Mouse (Mus musculus): ENCODE results near the gene Vrtn. TPM values are rescaled to one million over a fixed set of nuclear protein-coding genes. Genes with fewer than 3 reads are reported as not detected.

The Vrtn gene
- not detected for total RNA-seq (2021)
- long read RNA-seq, experiment 1: 0 reads
- long read RNA-seq, experiment 2: 0 reads

DNA sequence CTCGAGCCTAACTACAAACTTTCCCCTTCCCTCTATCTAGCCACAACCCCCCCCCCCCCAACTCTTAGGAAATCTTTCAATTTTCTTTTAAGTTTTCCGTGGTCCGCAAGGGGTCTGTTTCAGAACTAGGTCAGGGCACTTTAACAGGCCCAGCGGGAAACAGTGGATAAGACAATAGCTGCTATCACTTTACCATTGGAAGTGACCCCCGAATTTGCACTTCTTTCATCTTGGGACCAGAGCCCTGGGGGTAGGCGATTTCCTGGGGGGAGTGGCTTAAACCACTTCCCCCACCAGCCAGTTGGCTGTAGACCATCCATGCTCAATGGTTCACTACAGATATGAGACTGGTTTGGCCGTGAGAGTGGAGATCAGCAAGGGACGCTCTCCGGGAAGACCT lies at the start of gene Vrtn:
Gene Vrtn, plus strand, starts transcription at position 366 of the 400 bp plus-strand sequence.
- Histone ChIP-seq H3K4me3 (no peak within 1 kb of the TSS), H3K27ac (no peak within 1 kb of the TSS)
- no peak for DNase-seq (ENCODE audit: low spot score in 2 of 2)
- TF ChIP-seq CTCF (conservative IDR thresholded peaks at IDR 0.05): no peak

DNA sequence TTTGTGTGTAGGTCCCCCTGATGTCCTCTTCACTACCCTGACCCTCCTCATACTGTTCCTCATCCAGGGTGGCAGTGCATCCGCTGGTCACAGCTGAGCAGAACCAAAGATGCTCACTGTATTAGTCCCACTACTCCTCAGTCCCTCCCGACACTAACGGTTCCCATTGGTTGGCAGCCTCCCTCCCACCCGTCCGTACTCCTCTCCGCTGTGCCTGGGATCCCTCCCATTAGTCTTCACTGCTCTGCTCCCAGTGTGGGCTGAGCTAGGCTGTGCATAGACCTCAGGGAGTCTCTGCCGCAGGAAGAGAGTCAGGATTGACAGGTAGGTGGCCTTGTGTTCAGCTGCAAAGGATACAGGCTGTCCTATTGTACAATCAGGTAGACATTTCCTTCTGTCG lies 42.5 kb upstream of the Vrtn start:
- Histone ChIP-seq H3K4me3 (no peak overlapping the region), H3K27ac (no peak overlapping the region)
- no peak for TF ChIP-seq CTCF (conservative IDR thresholded peaks at IDR 0.05)
- DNase-seq (ENCODE audit: low spot score in 2 of 2): no peak

GRCm38 (mm10) chr12:84604001-84604400 lies 36.8 kb upstream of the Vrtn start:
- Histone ChIP-seq H3K4me3 (no peak overlapping the region), H3K27ac (no peak overlapping the region)
- TF ChIP-seq CTCF (conservative IDR thresholded peaks at IDR 0.05): no peak
- no peak for DNase-seq (ENCODE audit: low spot score in 2 of 2)

DNA sequence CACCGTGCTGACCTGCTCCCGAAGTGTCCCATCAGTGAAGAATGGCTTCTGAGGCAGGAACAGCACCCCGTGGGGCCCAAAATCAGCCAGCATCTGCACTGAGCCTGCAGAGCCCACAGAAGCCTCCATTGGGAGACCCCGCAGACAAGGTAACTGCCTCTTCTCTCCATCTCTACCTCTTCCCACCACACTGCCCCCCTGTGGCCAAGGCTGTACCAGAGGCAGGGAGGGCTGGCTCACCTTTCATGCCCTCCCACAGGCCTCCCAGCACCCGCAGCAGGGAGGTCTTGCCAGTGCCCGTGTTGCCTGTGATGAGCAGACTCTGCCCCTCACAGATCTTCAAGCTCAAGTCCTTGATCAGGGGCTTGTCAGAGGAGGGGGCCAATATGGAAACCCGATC lies 35.0 kb upstream of the Vrtn start:
- TF ChIP-seq CTCF (conservative IDR thresholded peaks at IDR 0.05): peak; percentile 76
- no peak overlapping the region for H3K4me3 ChIP-seq
- DNase-seq (ENCODE audit: low spot score in 2 of 2): peak in 1 of 2 experiments; percentile 22
- H3K27ac ChIP-seq: no peak overlapping the region

- DNase-seq (ENCODE audit: low spot score in 2 of 2): no peak
- Histone ChIP-seq H3K27ac (no peak overlapping the region), H3K4me3 (no peak overlapping the region)
- no peak for TF ChIP-seq CTCF (conservative IDR thresholded peaks at IDR 0.05)
Measured at GRCm38 (mm10) chr12:84611718-84612117, 29.1 kb upstream of the Vrtn start.

DNA sequence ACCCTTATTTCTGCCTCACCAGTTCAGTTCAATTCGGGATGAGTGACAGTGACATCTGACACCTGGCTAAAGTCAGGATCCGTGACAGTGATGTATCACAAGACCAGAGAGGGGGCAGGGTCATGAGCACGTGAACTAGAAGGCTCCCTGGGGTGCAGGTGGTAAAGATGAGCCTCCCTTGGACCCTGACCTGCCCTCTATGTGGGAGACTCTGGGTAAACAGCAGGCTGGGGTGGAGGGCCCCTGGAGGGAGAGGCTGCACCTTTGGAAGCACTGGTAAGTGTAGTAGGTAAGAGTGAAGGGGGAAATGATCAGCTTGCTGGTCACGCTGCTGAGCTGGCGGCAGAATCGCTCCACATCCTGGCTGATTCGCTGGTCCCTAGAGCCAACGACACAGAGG lies 28.3 kb upstream of the Vrtn start:
- H3K27ac ChIP-seq: no peak overlapping the region
- no peak for DNase-seq (ENCODE audit: low spot score in 2 of 2)
- no peak for TF ChIP-seq CTCF (conservative IDR thresholded peaks at IDR 0.05)
- no peak overlapping the region for H3K4me3 ChIP-seq

DNA sequence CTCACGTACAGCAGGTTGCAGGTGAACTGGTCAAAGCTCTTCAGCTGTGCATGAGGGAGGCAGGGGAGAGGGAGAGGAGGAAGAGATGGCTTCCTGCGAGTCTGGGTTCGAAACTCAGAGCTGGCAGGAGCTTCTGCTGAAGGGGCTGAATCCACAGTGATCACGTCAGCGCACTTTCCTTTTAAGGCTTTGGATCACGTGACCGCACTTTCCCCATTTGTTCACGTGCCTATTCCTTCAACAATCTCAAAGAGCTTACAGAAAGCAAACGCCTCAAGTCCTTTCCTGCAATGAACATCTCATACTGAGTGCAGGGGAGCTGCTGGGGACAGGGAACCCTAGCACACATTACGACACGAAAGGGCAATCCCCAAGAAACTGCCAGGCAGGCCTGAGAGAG lies 26.8 kb upstream of the Vrtn start:
- H3K4me3 ChIP-seq: no peak overlapping the region
- no peak for TF ChIP-seq CTCF (conservative IDR thresholded peaks at IDR 0.05)
- DNase-seq (ENCODE audit: low spot score in 2 of 2): no peak
- no peak overlapping the region for H3K27ac ChIP-seq

- H3K27ac ChIP-seq: no peak overlapping the region
- no peak overlapping the region for H3K4me3 ChIP-seq
- no peak for DNase-seq (ENCODE audit: low spot score in 2 of 2)
- TF ChIP-seq CTCF (conservative IDR thresholded peaks at IDR 0.05): no peak
Measured at GRCm38 (mm10) chr12:84614524-84614923, 26.3 kb upstream of the Vrtn start.

DNA sequence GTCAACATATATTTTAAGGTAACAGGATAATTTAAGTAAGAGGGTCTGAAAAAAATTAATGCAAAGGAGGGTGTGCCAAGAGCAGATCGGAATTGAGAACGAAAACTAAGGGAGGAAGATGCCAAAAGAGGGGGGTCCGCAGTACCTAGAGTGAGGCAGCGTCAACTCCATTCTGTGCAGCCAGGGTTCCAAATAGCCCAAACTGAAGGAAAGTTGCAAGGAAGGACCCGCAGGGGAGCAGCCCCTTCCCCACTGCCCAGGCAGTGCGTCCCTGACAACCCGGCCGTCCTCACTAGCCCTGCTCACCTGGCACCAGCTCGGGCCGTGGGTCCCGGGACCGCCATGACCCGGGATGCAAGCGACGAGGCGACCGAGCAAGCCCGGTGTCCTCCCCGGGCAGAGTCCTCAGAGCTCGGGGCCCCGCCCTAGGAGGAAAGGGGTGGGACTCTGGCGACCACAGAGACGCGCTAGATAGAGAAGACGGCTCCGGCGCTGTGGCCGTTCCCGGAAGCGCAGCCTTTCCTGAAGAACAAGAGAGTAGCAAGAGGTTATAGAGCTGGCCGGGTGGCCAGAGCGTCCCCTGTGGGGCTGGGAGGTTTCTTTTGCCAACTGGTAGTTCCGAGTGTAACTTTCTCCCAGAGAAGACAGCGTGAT lies 23.7 kb upstream of the Vrtn start, which contains the start of gene Abcd4:
Gene Abcd4, minus strand, starts transcription at position 437 of the 654 bp plus-strand sequence.
- Histone ChIP-seq H3K27ac (peak within 1 kb of the TSS; percentile 88), H3K4me3 (peak within 1 kb of the TSS; percentile 97)
- peak; percentile 84 for TF ChIP-seq CTCF (conservative IDR thresholded peaks at IDR 0.05)
- DNase-seq (ENCODE audit: low spot score in 2 of 2): peak; percentile 88 to 95

DNA sequence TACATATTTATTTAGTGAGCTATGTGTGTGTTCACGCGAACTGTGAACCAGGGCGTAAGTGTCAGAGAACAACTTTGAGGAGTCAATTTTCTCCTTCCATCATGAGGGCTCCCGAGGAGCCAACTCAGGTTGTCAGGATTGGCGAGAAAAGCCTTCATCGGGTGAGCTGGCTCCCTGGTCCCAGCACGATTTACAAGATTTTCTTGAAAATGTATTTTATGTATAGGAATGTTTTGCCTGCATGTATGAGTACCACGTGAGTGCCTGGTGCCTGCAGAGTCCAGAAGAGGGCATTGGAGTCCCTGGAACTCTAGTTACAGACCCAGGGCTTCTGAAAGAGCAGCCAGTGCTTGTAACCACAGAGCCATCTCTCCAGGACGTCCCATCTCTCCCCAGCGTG lies 23.2 kb upstream of the Vrtn start:
- peak overlapping the region; percentile 69 for H3K27ac ChIP-seq
- DNase-seq (ENCODE audit: low spot score in 2 of 2): no peak
- peak; percentile 1 for TF ChIP-seq CTCF (conservative IDR thresholded peaks at IDR 0.05)
- peak overlapping the region; percentile 97 for H3K4me3 ChIP-seq

- Histone ChIP-seq H3K4me3 (no peak overlapping the region), H3K27ac (no peak overlapping the region)
- peak; percentile 81 for TF ChIP-seq CTCF (conservative IDR thresholded peaks at IDR 0.05)
- no peak for DNase-seq (ENCODE audit: low spot score in 2 of 2)
Measured at GRCm38 (mm10) chr12:84620975-84621374, 19.8 kb upstream of the Vrtn start.

GRCm38 (mm10) chr12:84624601-84625000 lies 16.2 kb upstream of the Vrtn start:
- H3K4me3 ChIP-seq: no peak overlapping the region
- H3K27ac ChIP-seq: no peak overlapping the region

GRCm38 (mm10) chr12:84625116-84625515 lies 15.7 kb upstream of the Vrtn start:
- Histone ChIP-seq H3K4me3 (no peak overlapping the region), H3K27ac (no peak overlapping the region)
- TF ChIP-seq CTCF (conservative IDR thresholded peaks at IDR 0.05): no peak
- DNase-seq (ENCODE audit: low spot score in 2 of 2): no peak

More at GRCm38 (mm10) chr12:84624601-84625000, 16.2 kb upstream of the Vrtn start:
- DNase-seq (ENCODE audit: low spot score in 2 of 2): no peak
- no peak for TF ChIP-seq CTCF (conservative IDR thresholded peaks at IDR 0.05)

GRCm38 (mm10) chr12:84631867-84632266 lies 9.0 kb upstream of the Vrtn start:
- H3K27ac ChIP-seq: no peak overlapping the region
- TF ChIP-seq CTCF (conservative IDR thresholded peaks at IDR 0.05): no peak
- H3K4me3 ChIP-seq: no peak overlapping the region
- DNase-seq (ENCODE audit: low spot score in 2 of 2): no peak
